Mouse (Mus musculus) right cerebral cortex, postnatal 4 days (tissue): ENCODE data around the gene Ptpn11.
A peak's percentile ranks its signal among the peaks of the same experiment; 100 is the strongest.
"Not testable (repeated sequence)": the region's sequence is repeated elsewhere in the genome, so short reads cannot be mapped to it uniquely, and the experiment has no call there.

Source experiments
- DNase-seq: peaks from one replicate; pipeline ENCODE4 v3.0.0-alpha.2; 2022

The Ptpn11 gene

DNA sequence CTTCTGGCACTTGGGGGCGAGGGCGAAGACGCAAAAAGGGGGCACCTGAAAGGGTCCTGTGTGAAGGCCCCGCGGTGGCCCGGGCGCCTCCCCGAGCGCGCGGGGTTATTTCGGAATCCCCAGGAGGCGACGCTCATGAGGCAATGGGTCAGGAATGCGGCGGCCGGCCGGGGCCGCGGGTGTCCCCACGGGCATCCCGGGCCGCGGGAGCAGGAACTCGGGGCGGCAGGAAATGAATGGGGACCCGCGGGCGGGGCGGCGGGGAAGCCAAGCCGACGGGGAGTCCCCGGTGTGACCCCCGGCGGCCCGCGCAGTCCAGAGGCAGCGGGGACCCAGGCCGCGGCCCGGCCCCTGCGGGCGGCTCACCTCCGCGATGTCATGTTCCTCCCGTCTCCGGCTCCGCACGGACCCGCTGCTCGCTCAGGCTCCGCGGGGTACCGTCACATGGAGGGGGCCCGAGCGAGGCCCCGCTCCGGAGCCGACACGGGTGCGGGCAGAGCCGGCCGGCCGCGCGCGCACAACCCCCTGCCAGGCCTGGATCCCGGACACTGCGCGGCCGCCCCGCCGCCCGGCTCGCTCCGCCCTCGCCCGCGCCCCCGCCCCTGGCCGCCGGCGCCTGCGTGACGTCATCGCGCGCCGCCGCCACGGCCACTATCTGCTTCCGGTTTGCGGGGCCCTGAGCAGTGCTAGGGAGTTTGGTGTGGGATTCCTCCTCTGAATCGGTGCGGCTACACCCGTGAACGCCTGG, at the start of gene Ptpn11:
Gene Ptpn11 (minus strand): TSS at position 562 of the 748 bp plus-strand sequence.
- peak; percentile 86 for DNase-seq

DNA sequence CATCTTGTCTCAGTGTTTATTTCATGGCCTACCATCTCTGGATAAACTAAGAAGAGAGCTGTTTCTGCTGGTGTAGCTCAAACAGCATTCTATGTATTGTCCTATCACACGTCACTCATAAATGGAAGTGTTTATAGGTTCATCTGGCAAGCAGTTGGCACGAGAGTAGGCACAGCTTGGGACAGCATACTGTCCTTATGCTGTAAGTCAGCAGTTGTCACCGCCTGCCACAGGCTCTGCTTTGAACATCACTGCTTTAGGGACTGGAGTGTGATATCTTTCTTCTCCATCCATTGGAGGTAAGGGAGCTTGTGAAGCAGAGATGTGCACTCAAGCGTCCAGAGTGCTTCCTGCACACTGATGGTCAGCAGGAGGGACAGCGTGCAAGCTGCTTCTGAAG, 48.6 kb upstream of the Ptpn11 start:
- DNase-seq, result peak; percentile 30

DNA sequence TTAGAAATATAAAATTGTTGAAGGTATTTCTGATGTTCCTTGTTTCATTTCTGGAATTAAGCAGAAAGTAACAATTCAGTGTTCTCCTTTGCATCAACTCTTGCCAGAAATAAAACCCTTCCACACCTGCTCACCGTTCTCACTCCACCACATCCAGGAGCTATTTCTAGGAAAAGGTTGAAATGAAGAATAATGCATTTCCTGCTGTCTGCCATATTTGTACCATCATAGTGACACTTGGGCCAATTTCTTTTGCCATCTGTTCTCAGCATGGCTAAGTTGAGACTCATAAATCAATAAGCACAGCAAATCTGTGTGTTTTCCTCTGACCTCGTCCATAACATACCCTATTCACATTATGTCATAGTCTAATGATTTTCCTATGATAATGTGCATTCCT, 47.0 kb upstream of the Ptpn11 start:
- no peak for DNase-seq

DNA sequence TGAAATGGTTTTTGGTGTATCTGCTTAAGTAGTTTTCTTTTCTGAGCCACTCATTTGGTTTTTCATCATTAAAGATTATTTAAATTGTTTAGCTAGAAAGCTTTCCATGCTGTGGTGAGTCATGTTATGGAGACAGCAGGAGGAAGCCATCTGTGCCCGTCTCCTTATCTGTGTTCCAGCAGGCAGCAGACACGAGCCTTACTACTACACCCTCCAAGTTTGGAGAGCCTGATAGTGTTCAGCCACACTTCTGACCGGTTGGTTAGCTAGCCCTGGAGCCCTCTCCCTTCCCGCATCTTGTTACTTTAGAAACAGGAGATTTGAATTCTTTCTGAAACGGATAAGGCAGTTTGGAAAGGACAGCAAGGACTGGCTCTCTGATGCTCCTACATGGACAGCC, 45.0 kb upstream of the Ptpn11 start:
- DNase-seq, result no peak

GRCm38 (mm10) chr5:121233726-121234125, 42.5 kb upstream of the Ptpn11 start:
- DNase-seq, result no peak

- DNase-seq, result no peak
These were observed 41.6 kb upstream of the Ptpn11 start for GRCm38 (mm10) chr5:121232789-121233188.

DNA sequence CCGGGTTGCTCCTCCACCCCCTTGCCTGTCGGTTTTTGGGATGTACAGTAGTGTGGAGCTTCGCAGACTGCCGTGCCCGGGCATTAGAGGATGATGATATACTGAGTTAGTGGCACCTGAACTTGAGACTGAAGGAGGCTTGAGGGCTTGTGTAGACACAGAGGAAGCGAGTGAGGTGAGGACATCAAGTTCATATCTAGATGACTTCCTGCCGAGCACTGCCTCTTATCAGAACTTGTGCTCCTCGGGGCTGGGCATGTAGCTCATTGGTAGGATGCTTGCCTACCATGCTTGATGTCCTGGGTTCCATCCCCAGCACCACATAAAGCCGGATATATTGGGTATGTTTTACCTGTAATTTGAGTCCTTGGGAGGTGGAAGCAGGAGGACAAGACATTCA, 39.6 kb upstream of the Ptpn11 start:
- DNase-seq, result no peak

DNA sequence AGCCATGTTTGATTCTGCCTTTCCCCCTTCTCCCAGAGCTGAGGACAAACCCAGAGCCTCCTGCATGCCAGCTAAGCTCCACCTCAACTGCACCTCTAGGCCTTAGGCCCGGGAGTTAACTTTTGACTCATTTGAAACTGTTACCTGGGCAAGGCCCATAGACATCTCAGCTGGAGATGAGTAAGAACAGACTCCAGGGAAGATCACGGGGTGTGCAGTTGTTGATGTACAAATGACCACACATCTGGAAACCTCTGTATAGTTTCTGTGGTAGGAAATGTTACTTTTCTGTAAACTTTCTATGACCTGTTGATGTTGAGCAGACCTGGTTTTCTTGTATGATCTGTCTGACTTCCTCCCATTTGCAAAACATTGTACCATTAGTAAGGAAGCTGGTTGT, 38.0 kb upstream of the Ptpn11 start:
- DNase-seq, result no peak

GRCm38 (mm10) chr5:121227330-121227729, 36.1 kb upstream of the Ptpn11 start:
- DNase-seq, result not testable (repeated sequence)

- no peak for DNase-seq
These were observed 35.6 kb upstream of the Ptpn11 start for GRCm38 (mm10) chr5:121226845-121227244.

DNA sequence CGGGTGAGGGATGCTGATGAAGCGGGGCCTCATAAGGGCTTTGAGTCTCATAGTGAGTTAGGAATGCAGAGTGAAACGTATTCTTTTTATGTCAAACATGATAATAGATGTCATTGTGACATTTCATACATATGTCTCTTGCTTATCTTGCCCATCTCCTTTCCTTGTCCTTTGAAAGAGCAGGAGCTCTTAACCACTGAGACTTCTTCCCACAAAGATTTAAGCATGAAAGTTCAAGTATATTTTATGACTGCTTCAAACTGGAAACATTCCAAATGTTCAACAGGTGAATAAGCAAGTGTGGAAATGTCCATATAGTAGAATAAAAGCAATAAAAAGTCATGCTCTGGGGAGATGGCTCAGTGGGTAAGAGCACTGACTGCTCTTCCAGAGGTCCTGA, 35.2 kb upstream of the Ptpn11 start:
- DNase-seq, result no peak

DNA sequence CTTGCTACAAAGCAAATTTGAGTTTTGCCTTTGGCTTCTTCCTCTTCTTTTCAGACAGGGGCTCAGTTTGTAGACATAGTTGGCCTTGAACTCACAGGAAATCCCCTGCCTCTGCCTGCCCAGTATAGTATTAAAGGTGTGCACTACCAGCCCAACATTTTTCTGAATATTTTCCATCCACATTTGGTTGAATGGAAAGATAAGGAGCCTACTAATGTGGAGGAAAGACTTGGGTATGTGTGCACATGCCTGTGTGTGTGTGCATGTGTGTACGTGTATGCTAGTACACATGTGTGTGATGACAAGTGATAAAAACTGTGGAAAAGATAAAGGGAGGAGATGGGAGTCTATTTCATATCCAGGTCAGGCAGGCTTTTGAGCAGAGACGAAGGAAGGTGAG, 34.7 kb upstream of the Ptpn11 start:
- no peak for DNase-seq

DNA sequence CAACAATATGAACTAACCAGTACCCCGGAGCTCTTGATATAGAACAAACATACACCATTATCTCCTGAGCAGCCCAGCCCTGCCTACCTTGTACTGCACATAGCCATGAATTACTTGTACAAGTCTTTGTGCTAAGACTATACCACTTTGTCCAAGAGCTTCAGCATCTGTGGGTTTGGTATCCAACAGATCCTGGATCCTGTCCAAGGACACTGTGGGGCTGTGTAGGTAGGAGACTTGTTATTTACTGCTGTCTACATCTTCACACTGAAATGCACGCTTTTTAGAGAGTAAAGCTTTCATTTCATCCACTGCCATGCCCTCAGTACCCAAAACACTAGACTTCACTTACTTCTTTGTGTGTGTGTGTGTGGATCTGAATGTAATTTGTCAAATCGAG, 33.7 kb upstream of the Ptpn11 start:
- DNase-seq, result no peak

DNA sequence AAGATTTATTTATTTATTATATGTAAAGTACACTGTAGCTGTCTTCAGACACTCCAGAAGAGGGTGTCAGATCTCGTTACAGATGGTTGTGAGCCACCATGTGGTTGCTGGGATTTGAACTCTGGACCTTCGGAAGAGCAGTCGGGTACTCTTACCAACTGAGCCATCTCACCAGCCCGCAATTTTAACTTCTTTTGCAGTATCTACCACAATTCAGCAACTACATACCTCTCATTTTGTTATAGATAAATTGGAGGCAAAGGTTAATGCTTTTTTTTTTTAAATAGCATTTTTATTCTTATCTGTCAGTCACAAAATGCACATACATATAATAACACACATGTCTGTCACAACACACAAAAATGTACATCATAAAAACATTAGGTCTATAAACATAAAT, 32.8 kb upstream of the Ptpn11 start:
- DNase-seq, result not testable (repeated sequence)

GRCm38 (mm10) chr5:121221328-121221850, 30.2 kb upstream of the Ptpn11 start:
- DNase-seq, result peak; percentile 9

GRCm38 (mm10) chr5:121220732-121221301, 29.6 kb upstream of the Ptpn11 start:
- peak; percentile 58 for DNase-seq

- DNase-seq, result peak; percentile 99
These were observed 29.0 kb upstream of the Ptpn11 start, which contains the start of gene Hectd4 for GRCm38 (mm10) chr5:121219980-121220731. Gene Hectd4, plus strand, starts transcription at chr5:121220219.

DNA sequence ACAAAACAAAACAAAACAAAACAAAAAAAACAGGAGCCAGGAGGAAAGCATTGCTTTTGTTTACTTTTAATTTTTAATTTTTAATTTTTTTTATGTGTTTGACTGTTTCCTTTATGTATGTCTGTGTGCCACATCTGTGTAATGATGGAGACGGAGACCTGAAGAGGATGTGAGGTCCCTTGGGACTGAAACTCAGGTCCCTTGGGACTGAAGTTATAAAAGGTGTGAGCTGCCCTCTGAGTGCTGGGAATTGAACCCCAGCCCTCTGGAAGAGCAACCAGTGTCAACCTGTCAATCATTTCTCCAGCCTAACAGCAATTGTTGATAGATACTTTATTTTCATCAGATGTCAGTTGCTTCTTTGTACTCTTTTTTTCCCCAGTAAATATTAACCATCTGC, 28.0 kb upstream of the Ptpn11 start:
- DNase-seq, result no peak

- no peak for DNase-seq
These were observed 26.1 kb upstream of the Ptpn11 start for GRCm38 (mm10) chr5:121217313-121217634.

GRCm38 (mm10) chr5:121216584-121217312, 25.6 kb upstream of the Ptpn11 start:
- DNase-seq, result not testable (repeated sequence)

DNA sequence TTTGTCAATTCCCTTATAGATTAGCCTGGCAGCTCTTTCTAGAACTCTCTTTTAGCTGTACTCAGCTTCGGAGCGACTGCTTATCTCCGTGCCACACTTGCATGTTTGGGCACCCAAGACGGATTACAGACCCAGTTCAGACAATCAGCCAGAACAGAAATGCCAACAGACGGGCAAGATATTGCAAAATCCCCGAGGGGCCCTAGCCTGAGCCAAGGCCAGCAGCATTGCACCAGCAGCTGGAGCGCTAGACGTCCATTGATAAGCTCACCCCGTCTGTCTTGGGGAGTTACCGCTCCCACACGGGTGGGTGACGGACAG, 24.9 kb upstream of the Ptpn11 start:
- no peak for DNase-seq

DNA sequence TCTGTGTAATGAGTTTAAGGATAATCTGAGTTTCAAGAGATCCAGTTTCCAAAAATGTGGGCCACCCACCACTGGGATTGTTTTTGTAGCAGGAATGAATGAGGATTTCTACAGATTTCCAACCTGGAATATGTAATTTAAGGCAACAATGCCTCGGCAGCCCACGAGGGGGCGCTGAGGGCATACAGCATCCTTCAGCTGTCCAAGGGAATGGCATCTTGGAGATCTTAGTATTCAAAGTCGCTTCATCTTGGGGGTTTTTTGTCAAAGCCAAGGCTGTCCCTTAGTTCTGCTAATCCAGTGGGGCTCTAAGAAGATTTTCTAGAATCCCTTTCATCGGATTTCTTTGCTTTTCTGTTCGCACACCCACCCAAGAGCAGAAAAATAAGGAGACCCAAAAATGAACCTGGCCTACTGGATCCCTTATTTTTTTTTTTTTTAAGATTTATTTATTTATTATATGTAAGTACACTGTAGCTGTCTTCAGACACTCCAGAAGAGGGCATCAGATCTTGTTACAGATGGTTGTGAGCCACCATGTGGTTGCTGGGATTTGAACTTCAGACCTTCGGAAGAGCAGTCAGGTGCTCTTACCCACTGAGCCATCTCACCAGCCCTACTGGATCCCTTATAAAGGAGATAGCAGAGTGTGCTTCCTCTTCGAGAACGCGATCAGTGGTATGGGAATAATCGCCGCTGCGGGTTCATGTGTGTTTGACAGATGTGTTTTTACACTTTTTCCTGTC, 24.4 kb upstream of the Ptpn11 start:
- DNase-seq, result peak; percentile 79

DNA sequence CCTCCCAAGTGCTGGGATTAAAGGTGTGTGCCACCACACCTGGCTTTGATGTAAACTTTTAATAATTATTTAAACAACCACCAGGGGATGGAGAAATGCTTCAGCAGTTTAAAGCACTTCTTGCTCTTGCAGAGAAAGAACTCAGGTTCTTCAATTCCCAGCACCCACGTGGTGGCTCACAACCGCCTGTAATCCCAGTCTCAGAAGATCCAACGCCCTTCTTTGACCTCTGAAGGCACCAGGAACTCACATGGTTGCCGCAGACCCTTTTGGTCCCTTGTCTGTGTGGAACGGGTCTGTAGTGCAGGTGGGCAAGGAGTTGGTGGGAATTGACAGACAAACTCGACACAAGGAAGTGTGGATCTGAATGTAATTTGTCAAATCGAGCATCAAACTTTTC, 23.5 kb upstream of the Ptpn11 start:
- no peak for DNase-seq
